Mouse (Mus musculus) kidney, adult 2 months (tissue): ENCODE data around the gene Arel1.

Experiments used
- CTCF ChIP-seq: fragments of 200-500 bp; conservative IDR thresholded peaks from 2 replicates; pipeline ENCODE4 v1.5.1; 2011; ENCODE audit warnings: low read depth, mild to moderate bottlenecking, control low read depth, low read length, moderate library complexity, mixed read lengths; ENCODE audit not compliant: insufficient read depth, insufficient read length
- POLR2A ChIP-seq: fragments of 200-500 bp; IDR thresholded peaks from one replicate; pipeline ENCODE4 v1.6.1; 2011; ENCODE audit warnings: low read depth, low read length, control low read depth

GRCm38 (mm10) chr12:85012185-85012584, 41.5 kb upstream of the Arel1 start:
- TF ChIP-seq CTCF (no peak), POLR2A (no peak)
